Mouse (Mus musculus) liver, embryonic 14.5 days (tissue): ENCODE measurements around the gene Slc22a21. TPM values are rescaled to one million over a fixed set of nuclear protein-coding genes. Genes with fewer than 3 reads are reported as not detected.
"Not testable (repeated sequence)": the region's sequence is repeated elsewhere in the genome, so short reads cannot be mapped to it uniquely, and the experiment has no call there.

Experiments
- ATAC-seq: fragments of 200-750 bp; cut with Nextera tagmentation; 2 replicates; pipeline ENCODE4 v1.8.0; 2017; ENCODE audit warnings: moderate number of reproducible peaks, mild to moderate bottlenecking, moderate library complexity; ENCODE audit not compliant: insufficient read depth
- DNase-seq, 3 experiments: peaks; one replicate each; pipeline ENCODE4 v3.0.0-alpha.2; 2012 to 2013; ENCODE audit warnings: low read depth in 3 of 3, low spot score in 3 of 3
- H3K27ac ChIP-seq: fragments of 300-500 bp; sonication (generic); 2 replicates; pipeline ENCODE4 v1.5.1; 2014; ENCODE audit warnings: moderate library complexity, mild to moderate bottlenecking, control low read depth, inconsistent platforms
- H3K27me3 ChIP-seq: fragments of 300-500 bp; sonication (generic); 2 replicates; pipeline ENCODE4 v1.6.1; 2014; ENCODE audit warnings: mild to moderate bottlenecking, low read length, moderate library complexity; ENCODE audit not compliant: control insufficient read depth, insufficient read depth
- H3K36me3 ChIP-seq: fragments of 300-500 bp; sonication (generic); replicated peaks from 2 replicates; pipeline ENCODE4 v1.6.1; 2014; ENCODE audit warnings: low read depth; ENCODE audit not compliant: control insufficient read depth, insufficient read depth
- H3K4me1 ChIP-seq, 2 experiments: fragments of 200-500 bp in 1 of 2; fragments of 300-500 bp in 1 of 2; sonication (generic) in 1 of 2; replicated peaks; 2 replicates each; pipeline ENCODE4 v1.6.1; 2012 to 2014; ENCODE audit warnings: antibody characterized with exemption in 1 of 2, inconsistent platforms in 1 of 2, low read length in 1 of 2; ENCODE audit not compliant: control insufficient read depth in 2 of 2, insufficient read depth in 2 of 2
- H3K4me2 ChIP-seq: fragments of 300-500 bp; sonication (generic); 2 replicates; pipeline ENCODE4 v1.6.1; 2014; ENCODE audit warnings: low read depth, mild to moderate bottlenecking, control low read depth, moderate library complexity
- H3K4me3 ChIP-seq, 2 experiments: fragments of 200-500 bp in 1 of 2; fragments of 300-500 bp in 1 of 2; sonication (generic) in 1 of 2; 2 replicates each; pipeline ENCODE4 v1.5.1; 2012 to 2014; ENCODE audit warnings: low read depth in 2 of 2, low read length in 2 of 2, mild to moderate bottlenecking in 2 of 2, control low read depth in 1 of 2, inconsistent platforms in 1 of 2, moderate library complexity in 1 of 2; ENCODE audit not compliant: insufficient read depth in 1 of 2
- H3K9ac ChIP-seq: fragments of 300-500 bp; sonication (generic); replicated peaks from 2 replicates; pipeline ENCODE4 v1.6.1; 2014; ENCODE audit warnings: mild to moderate bottlenecking, control low read depth, moderate library complexity
- H3K9me3 ChIP-seq: fragments of 300-500 bp; sonication (generic); 2 replicates; pipeline ENCODE4 v1.6.1; 2016; ENCODE audit warnings: low read length, mixed read lengths; ENCODE audit not compliant: control insufficient read depth
- CTCF ChIP-seq: IDR thresholded peaks from 2 replicates; pipeline ENCODE4 v1.5.1; 2016; ENCODE audit warnings: antibody characterized with exemption, low read depth, control low read depth
- EP300 ChIP-seq: IDR thresholded peaks from 2 replicates; pipeline ENCODE4 v1.6.1; 2016; ENCODE audit warnings: antibody characterized with exemption, low read depth
- WGBS: fragments of 180-500 bp; shearing (Covaris S2); extraction: QIAGEN DNeasy Blood & Tissue Kit; methylation state at CpG from one replicate; pipeline ENCODE4 v1.1.7; 2014; ENCODE audit not compliant: insufficient replicate concordance; 5-methylcytosine and 5-hydroxymethylcytosine counted together
- polyA plus RNA-seq, 2 experiments: library from polyadenylated mRNA; depleted of rRNA in 1 of 2; stranded (reverse) in 1 of 2; unstranded in 1 of 2; fragments of >200 nt; fragmentation: Nextera tagmentation in 1 of 2; extraction: Ambion mirVana in 1 of 2; gene quantifications; 2 replicates each; pipeline versions ENCODE4 v1.2.1 to v1.2.3; 2012 to 2014

Gene Slc22a21
- polyA plus RNA-seq, 2 experiments: 1.7 to 2.8 TPM

DNA sequence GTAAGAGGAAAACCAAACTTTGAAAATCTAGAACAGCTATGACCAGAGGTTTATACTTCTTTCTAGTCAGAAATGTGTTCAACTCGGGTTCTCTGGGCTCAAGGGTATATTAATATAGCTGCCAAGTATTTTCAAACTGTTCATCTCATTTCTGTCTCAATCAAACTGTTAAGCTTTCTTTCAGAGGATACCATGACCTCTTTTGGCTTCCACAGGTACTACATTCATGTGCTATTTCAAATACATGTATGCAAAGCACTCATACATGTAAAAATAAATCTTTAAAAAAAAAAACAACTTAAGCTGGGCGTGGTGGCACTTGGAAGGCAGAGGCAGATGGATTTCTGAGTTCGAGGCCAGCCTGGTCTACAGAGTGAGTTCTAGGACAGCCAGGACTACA is 2.5 kb downstream of the Slc22a21 start:
- no peaks in the 10 kb centered on the region; the same call in 1 of the 2 replicates for H3K36me3 ChIP-seq

DNA sequence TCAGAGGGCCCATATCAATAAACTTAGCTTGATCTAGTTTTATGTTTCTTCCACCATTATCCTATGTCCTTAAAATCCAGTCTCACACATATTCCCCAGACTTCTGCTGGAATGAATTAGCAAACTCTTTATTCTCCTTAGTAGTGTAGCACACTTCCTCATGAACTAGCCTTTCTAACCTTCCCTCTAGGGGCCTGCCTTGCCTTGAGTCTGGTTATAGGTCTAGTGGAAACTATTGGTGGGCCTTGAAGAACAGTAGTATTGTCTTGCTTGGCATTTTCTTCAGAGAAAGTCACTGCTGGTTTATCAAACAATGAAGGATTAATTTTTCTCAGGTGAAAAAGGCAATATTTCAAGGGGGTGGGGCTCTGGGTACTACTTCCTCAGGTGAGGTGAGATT is 4.6 kb downstream of the Slc22a21 start:
- no peak overlapping the region for H3K9ac ChIP-seq
- DNase-seq: no peak
- H3K4me1 ChIP-seq: peaks cover 0 to 5% of the 10 kb centered on the region in 2 experiments; a peak in 2 of 4 replicates
- H3K27me3 ChIP-seq: no peaks in the 10 kb centered on the region; the same call in 1 of the 2 replicates
- ATAC-seq: no peak
- no peak for TF ChIP-seq EP300
- no peak for TF ChIP-seq CTCF
- H3K4me2 ChIP-seq: no peak overlapping the region
- no peaks in the 10 kb centered on the region for H3K36me3 ChIP-seq
- H3K27ac ChIP-seq: no peak overlapping the region
- no peak overlapping the region for H3K4me3 ChIP-seq
- H3K9me3 ChIP-seq: no peaks in the 10 kb centered on the region

More for the DNA sequence above, 2.5 kb downstream of the Slc22a21 start:
- no peak overlapping the region for H3K4me2 ChIP-seq
- no peak for TF ChIP-seq EP300
- no peak for TF ChIP-seq CTCF
- H3K27me3 ChIP-seq: no peaks in the 10 kb centered on the region; the same call in 1 of the 2 replicates
- no peak for ATAC-seq
- H3K4me3 ChIP-seq: no peak overlapping the region
- H3K9me3 ChIP-seq: no peaks in the 10 kb centered on the region
- WGBS: 48% methylated on average over 3 of the region's 3 CpGs
- H3K9ac ChIP-seq: no peak overlapping the region
- H3K4me1 ChIP-seq: peaks cover 0 to 6% of the 10 kb centered on the region in 2 experiments; a peak in 2 of 4 replicates
- DNase-seq: no peak
- H3K27ac ChIP-seq: no peak overlapping the region

DNA sequence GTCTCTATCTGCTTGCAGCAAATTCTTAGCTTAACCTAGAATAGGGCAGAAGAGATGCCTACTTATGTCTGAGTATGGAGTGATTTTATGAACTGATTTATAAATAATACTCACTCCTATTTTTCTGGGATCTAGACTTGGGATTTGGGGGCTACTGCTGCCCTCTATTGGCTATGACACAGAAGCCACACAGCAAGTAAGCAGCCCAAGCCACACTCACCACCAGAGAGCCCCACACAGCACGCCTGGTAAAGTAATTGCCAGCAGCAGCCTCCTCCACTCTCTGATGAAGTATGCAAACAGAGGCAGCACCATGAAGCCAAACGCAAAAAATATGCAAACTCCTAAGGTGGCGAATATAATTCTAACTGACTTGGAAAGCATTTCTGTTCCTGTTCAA is 21.1 kb downstream of the Slc22a21 start:
- Histone ChIP-seq H3K4me1 (no peaks in the 10 kb centered on the region), H3K36me3 (no peaks in the 10 kb centered on the region), H3K4me3 (no peak overlapping the region), H3K9ac (no peak overlapping the region), H3K27ac (no peak overlapping the region), H3K9me3 (no peaks in the 10 kb centered on the region), H3K27me3 (no peaks in the 10 kb centered on the region), H3K4me2 (no peak overlapping the region)
- WGBS: 53% methylated on average over 3 of the region's 3 CpGs
- DNase-seq (no peak), ATAC-seq (no peak)
- no peak for TF ChIP-seq EP300
- TF ChIP-seq CTCF: peak; percentile 24; the same call in 1 of the 2 replicates

DNA sequence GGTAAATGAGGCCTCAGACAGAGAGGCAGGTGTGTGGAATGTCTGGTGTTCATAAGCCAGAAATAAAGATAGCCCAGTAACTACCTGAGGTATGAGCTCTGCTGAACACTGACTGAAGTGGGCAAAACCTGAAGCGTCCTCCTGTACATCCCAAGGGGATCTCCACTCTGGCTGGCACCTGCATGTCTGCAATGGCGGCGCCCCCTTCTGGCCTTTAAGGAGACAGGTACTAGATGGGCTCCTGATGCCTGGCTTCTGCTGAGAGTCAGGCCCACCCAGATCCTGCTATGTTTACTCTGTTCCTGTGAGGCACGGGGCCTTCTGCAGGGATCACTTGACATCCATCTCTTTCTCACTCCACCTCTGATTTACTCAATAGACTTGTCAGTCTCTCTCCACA is 22.0 kb downstream of the Slc22a21 start:
- H3K4me2 ChIP-seq, DNase-seq, H3K27ac ChIP-seq, ATAC-seq, H3K4me1 ChIP-seq, H3K4me3 ChIP-seq, H3K9ac ChIP-seq, H3K36me3 ChIP-seq, H3K27me3 ChIP-seq, H3K9me3 ChIP-seq: not testable (repeated sequence)
- WGBS: 21% methylated on average over 4 of the region's 4 CpGs
- TF ChIP-seq CTCF: peak; percentile 65

DNA sequence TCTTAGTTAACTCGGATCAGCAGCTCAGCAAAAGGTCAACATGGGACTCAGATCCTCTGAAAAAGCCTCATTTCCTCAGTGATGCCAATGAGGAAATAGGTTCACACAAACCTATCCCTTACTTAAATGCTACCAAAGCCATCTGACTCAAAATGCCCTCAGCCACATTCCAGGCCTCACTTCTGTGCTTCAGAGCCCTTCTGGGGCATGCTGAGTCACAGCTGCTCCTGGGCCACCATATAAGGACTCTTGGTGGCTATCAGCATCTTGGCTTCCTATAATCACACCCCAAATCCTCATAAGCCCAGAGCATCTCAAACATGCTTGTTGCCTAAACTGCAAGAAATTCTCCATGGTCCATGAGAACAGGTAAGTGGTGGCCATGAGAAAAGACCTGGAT is 23.5 kb downstream of the Slc22a21 start:
- Histone ChIP-seq H3K27me3 (no peaks in the 10 kb centered on the region), H3K36me3 (no peaks in the 10 kb centered on the region), H3K9ac (no peak overlapping the region), H3K4me3 (no peak overlapping the region), H3K4me2 (no peak overlapping the region), H3K9me3 (no peaks in the 10 kb centered on the region), H3K4me1 (no peaks in the 10 kb centered on the region), H3K27ac (no peak overlapping the region)
- TF ChIP-seq CTCF (no peak), EP300 (no peak)
- WGBS: 54% methylated on average over 1 of the region's 1 CpGs
- ATAC-seq (no peak), DNase-seq (no peak)

DNA sequence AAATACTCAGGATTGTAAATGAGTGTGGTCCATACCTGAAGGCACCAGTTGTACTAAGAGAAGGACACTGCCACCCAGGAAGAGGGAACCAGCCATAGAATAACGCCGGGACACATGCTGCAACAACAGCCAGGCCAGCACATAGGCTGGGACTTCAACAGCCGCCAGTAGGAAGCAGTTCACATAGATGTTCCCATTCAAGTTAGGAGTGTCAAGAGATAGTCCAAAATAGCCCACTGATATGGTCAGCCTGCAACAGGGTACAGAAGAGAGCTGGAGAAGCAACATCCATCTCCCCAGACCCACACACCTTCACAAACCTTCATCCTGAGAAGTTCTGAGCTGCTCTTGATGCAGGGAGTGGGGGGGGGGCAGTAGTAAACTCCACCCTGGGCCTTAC is 25.5 kb downstream of the Slc22a21 start:
- Histone ChIP-seq H3K4me2 (no peak overlapping the region), H3K27ac (no peak overlapping the region), H3K9me3 (no peaks in the 10 kb centered on the region), H3K9ac (no peak overlapping the region), H3K36me3 (no peaks in the 10 kb centered on the region), H3K27me3 (no peaks in the 10 kb centered on the region), H3K4me3 (no peak overlapping the region), H3K4me1 (no peaks in the 10 kb centered on the region)
- 70% methylated on average over 3 of the region's 3 CpGs for WGBS
- no peak for TF ChIP-seq EP300
- no peak for TF ChIP-seq CTCF
- ATAC-seq: no peak
- DNase-seq: no peak

DNA sequence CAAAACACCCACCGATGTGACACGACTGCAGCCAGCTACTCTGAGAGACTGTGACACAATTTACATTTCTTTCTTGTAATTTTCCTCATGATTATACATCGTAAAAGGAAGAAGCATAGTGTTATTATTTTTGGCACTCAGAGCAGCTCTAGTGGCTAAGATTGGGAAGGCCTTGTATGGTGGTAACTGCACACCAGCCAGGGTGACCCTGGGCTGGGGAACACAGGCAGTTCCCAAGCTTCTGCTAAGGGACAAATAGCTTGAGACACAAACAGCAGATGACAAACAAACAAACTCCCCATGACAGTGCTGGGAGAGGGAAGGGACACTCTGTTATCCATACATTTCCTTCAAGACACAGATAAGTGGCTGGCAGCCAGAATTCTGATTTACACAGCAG is 30.0 kb downstream of the Slc22a21 start:
- H3K27me3 ChIP-seq, H3K4me1 ChIP-seq, H3K36me3 ChIP-seq, H3K27ac ChIP-seq, H3K4me2 ChIP-seq, H3K4me3 ChIP-seq, DNase-seq, ATAC-seq, H3K9me3 ChIP-seq, H3K9ac ChIP-seq: not testable (repeated sequence)
- no CpG with 5 or more reads among the region's 3 CpGs for WGBS

DNA sequence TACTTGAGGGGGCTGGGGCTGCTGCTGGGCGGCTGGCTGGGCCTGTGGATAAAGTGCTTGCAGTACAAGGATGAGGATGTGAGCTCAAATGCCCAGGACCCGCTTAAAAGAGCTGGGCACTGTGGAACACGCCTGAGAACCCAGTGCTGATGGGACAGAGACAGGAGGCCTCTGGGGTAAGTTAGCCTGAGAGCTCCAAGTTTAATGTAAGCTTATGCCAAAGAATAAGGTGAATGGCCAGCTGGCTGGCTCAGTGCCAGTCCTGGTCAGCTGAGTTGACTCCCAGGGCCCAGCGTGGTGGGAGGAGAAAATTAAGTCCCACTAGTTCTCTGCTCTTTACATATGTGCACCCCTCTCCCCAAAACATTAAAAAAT is 48.2 kb downstream of the Slc22a21 start:
- 53% methylated on average over 4 of the region's 4 CpGs for WGBS
- H3K4me1 ChIP-seq, H3K4me3 ChIP-seq, H3K36me3 ChIP-seq, H3K9me3 ChIP-seq, H3K4me2 ChIP-seq, H3K9ac ChIP-seq, ATAC-seq, H3K27me3 ChIP-seq, H3K27ac ChIP-seq, DNase-seq: not testable (repeated sequence)
